Mouse (Mus musculus): Measurements from ENCODE around the gene Aacs. TPM values are rescaled to one million over a fixed set of nuclear protein-coding genes. Genes with fewer than 3 reads are reported as not detected.

Aacs gene
- polyA plus RNA-seq, 2 experiments = 35.5 to 43.3 TPM

- no peak overlapping the region for H3K4me2 ChIP-seq (replicated peaks; ENCODE audit: low read depth, low read length, severe bottlenecking)
- peaks cover 16% of the 10 kb centered on the region for H3K4me1 ChIP-seq (ENCODE audit: control insufficient read depth, insufficient read depth, low read length)
- no peak overlapping the region for H3K9ac ChIP-seq (ENCODE audit: low read depth, low read length, severe bottlenecking)
- no peak for DNase-seq (ENCODE audit: low spot score)
- TF ChIP-seq POLR2A (IDR thresholded peaks at IDR 0.05; ENCODE audit: borderline replicate concordance, extremely low read depth, insufficient read depth, insufficient read length) = no peak
- no peaks in the 10 kb centered on the region for H3K27me3 ChIP-seq (ENCODE audit: control insufficient read depth, insufficient read depth, low read length)
- 75% methylated on average over 9 of the region's 9 CpGs for WGBS
- no peaks in the 10 kb centered on the region for H3K36me3 ChIP-seq (ENCODE audit: control insufficient read depth, insufficient read depth, low read length)
- no peak overlapping the region for H3K27ac ChIP-seq (replicated peaks; ENCODE audit: low read depth, low read length)
- H3K9me3 ChIP-seq (ENCODE audit: control insufficient read depth, low read length) = no peaks in the 10 kb centered on the region
- no peak for ATAC-seq (ENCODE audit: low FRiP score, low read depth)
- no peak overlapping the region for H3K4me3 ChIP-seq (replicated peaks; ENCODE audit: low read length)
Observed at GRCm38 (mm10) chr5:125472796-125473475, 2.7 kb upstream of the Aacs start.

GRCm38 (mm10) chr5:125475030-125475429 lies 584 bp upstream of the Aacs start:
- DNase-seq (ENCODE audit: low spot score) (no peak), ATAC-seq (ENCODE audit: low FRiP score, low read depth) (no peak)
- peak overlapping the region; percentile 66 for H3K9ac ChIP-seq (ENCODE audit: low read depth, low read length, severe bottlenecking)
- 55% methylated on average over 12 of the region's 12 CpGs for WGBS
- H3K9me3 ChIP-seq (ENCODE audit: control insufficient read depth, low read length) = no peaks in the 10 kb centered on the region
- peak overlapping the region; percentile 66 for H3K4me3 ChIP-seq (replicated peaks; ENCODE audit: low read length)
- H3K36me3 ChIP-seq (ENCODE audit: control insufficient read depth, insufficient read depth, low read length) = 0 out of 2 replicates have a peak, but pooled peaks cover 4% of the 10 kb centered on the region
- no peak overlapping the region for H3K27ac ChIP-seq (replicated peaks; ENCODE audit: low read depth, low read length)
- peak overlapping the region; percentile 78 for H3K4me2 ChIP-seq (replicated peaks; ENCODE audit: low read depth, low read length, severe bottlenecking)
- no peak for TF ChIP-seq POLR2A (IDR thresholded peaks at IDR 0.05; ENCODE audit: borderline replicate concordance, extremely low read depth, insufficient read depth, insufficient read length)
- no peaks in the 10 kb centered on the region for H3K27me3 ChIP-seq (ENCODE audit: control insufficient read depth, insufficient read depth, low read length)
- peaks cover 17% of the 10 kb centered on the region for H3K4me1 ChIP-seq (ENCODE audit: control insufficient read depth, insufficient read depth, low read length)

- Histone ChIP-seq H3K4me3 (replicated peaks; ENCODE audit: low read length) (peak overlapping the region; percentile 66), H3K36me3 (ENCODE audit: control insufficient read depth, insufficient read depth, low read length) (peaks cover 7% of the 10 kb centered on the region; the same call in 1 of the 2 replicates), H3K4me1 (ENCODE audit: control insufficient read depth, insufficient read depth, low read length) (peaks cover 17% of the 10 kb centered on the region), H3K27ac (replicated peaks; ENCODE audit: low read depth, low read length) (0 out of 2 replicates have a peak overlapping the region, but pooled peaks have one; percentile 39), H3K4me2 (replicated peaks; ENCODE audit: low read depth, low read length, severe bottlenecking) (peak overlapping the region; percentile 78), H3K9ac (ENCODE audit: low read depth, low read length, severe bottlenecking) (peak overlapping the region; percentile 66), H3K27me3 (ENCODE audit: control insufficient read depth, insufficient read depth, low read length) (no peaks in the 10 kb centered on the region), H3K9me3 (ENCODE audit: control insufficient read depth, low read length) (no peaks in the 10 kb centered on the region)
- TF ChIP-seq POLR2A (IDR thresholded peaks at IDR 0.05; ENCODE audit: borderline replicate concordance, extremely low read depth, insufficient read depth, insufficient read length) = no peak
- DNase-seq (ENCODE audit: low spot score) = no peak
- peak; percentile 8; the same call in 1 of the 2 replicates for ATAC-seq (ENCODE audit: low FRiP score, low read depth)
- WGBS = 7% methylated on average over 5 of the region's 5 CpGs
Observed at GRCm38 (mm10) chr5:125476286-125476625, 642 bp downstream of the Aacs start.

- ATAC-seq (ENCODE audit: low FRiP score, low read depth) (no peak), DNase-seq (ENCODE audit: low spot score) (no peak)
- no peak for TF ChIP-seq POLR2A (IDR thresholded peaks at IDR 0.05; ENCODE audit: borderline replicate concordance, extremely low read depth, insufficient read depth, insufficient read length)
- peak overlapping the region; percentile 66 for H3K9ac ChIP-seq (ENCODE audit: low read depth, low read length, severe bottlenecking)
- peaks cover 17% of the 10 kb centered on the region for H3K4me1 ChIP-seq (ENCODE audit: control insufficient read depth, insufficient read depth, low read length)
- peaks cover 10% of the 10 kb centered on the region; the same call in 1 of the 2 replicates for H3K36me3 ChIP-seq (ENCODE audit: control insufficient read depth, insufficient read depth, low read length)
- no peak overlapping the region for H3K27ac ChIP-seq (replicated peaks; ENCODE audit: low read depth, low read length)
- H3K9me3 ChIP-seq (ENCODE audit: control insufficient read depth, low read length) = no peaks in the 10 kb centered on the region
- H3K27me3 ChIP-seq (ENCODE audit: control insufficient read depth, insufficient read depth, low read length) = no peaks in the 10 kb centered on the region
- peak overlapping the region; percentile 78 for H3K4me2 ChIP-seq (replicated peaks; ENCODE audit: low read depth, low read length, severe bottlenecking)
- WGBS = 49% methylated on average over 7 of the region's 7 CpGs
- peak overlapping the region; percentile 66 for H3K4me3 ChIP-seq (replicated peaks; ENCODE audit: low read length)
Observed at GRCm38 (mm10) chr5:125476799-125477198, 1.2 kb downstream of the Aacs start.

- TF ChIP-seq POLR2A (IDR thresholded peaks at IDR 0.05; ENCODE audit: borderline replicate concordance, extremely low read depth, insufficient read depth, insufficient read length) = no peak
- ATAC-seq (ENCODE audit: low FRiP score, low read depth) = no peak
- peak overlapping the region; percentile 78 for H3K4me2 ChIP-seq (replicated peaks; ENCODE audit: low read depth, low read length, severe bottlenecking)
- peaks cover 10% of the 10 kb centered on the region for H3K36me3 ChIP-seq (ENCODE audit: control insufficient read depth, insufficient read depth, low read length)
- H3K9ac ChIP-seq (ENCODE audit: low read depth, low read length, severe bottlenecking) = 0 out of 2 replicates have a peak overlapping the region, but pooled peaks have one; percentile 28
- H3K4me1 ChIP-seq (ENCODE audit: control insufficient read depth, insufficient read depth, low read length) = peaks cover 17% of the 10 kb centered on the region
- 30% methylated on average over 7 of the region's 7 CpGs for WGBS
- no peaks in the 10 kb centered on the region for H3K9me3 ChIP-seq (ENCODE audit: control insufficient read depth, low read length)
- H3K27me3 ChIP-seq (ENCODE audit: control insufficient read depth, insufficient read depth, low read length) = no peaks in the 10 kb centered on the region
- H3K27ac ChIP-seq (replicated peaks; ENCODE audit: low read depth, low read length) = no peak overlapping the region
- no peak overlapping the region for H3K4me3 ChIP-seq (replicated peaks; ENCODE audit: low read length)
- DNase-seq (ENCODE audit: low spot score) = no peak
Observed at GRCm38 (mm10) chr5:125477533-125477932, 1.9 kb downstream of the Aacs start.
